Mouse (Mus musculus) ES-E14 (cell line): ENCODE results near the gene Cdc42bpg.

Experiments used
- CHD2 ChIP-seq: IDR thresholded peaks from 2 replicates; pipeline ENCODE4 v1.6.1; 2014; ENCODE audit warnings: mild to moderate bottlenecking, low read depth, low read length, inconsistent platforms
- HCFC1 ChIP-seq: IDR thresholded peaks from 2 replicates; pipeline ENCODE4 v1.6.1; 2012; ENCODE audit warnings: low read length, inconsistent platforms, borderline replicate concordance; ENCODE audit not compliant: insufficient read depth
- MAFK ChIP-seq: IDR thresholded peaks from 2 replicates; pipeline ENCODE4 v1.6.1; 2014; ENCODE audit warnings: mild to moderate bottlenecking, low read depth, low read length, inconsistent platforms; ENCODE audit not compliant: insufficient read depth
- ZC3H11A ChIP-seq: IDR thresholded peaks from 2 replicates; pipeline ENCODE4 v1.6.1; 2012; ENCODE audit warnings: low read depth, mild to moderate bottlenecking, inconsistent platforms, low read length, borderline replicate concordance

- TF ChIP-seq MAFK (no peak), ZC3H11A (no peak), CHD2 (peak; percentile 97), HCFC1 (peak; percentile 20; the same call in 1 of the 2 replicates)
Observed at GRCm38 (mm10) chr19:6276426-6277421, 29.5 kb upstream of the Cdc42bpg start, which contains the start of gene Ehd1.
